Mouse (Mus musculus) embryo, embryonic 9.5 days (tissue): ENCODE results near the gene Nlgn2.

Experiments used
- DNase-seq: peaks from one replicate; pipeline ENCODE4 v3.0.0-alpha.2; 2017; ENCODE audit errors: extremely low spot score

The Nlgn2 gene

GRCm38 (mm10) chr11:69795168-69795982 is 42.2 kb downstream of the Nlgn2 start, which contains the start of gene Chrnb1:
Chrnb1 (minus strand) TSS chr11:69795943.
- peak; percentile 87 for DNase-seq

- DNase-seq = no peak
Measured at GRCm38 (mm10) chr11:69793429-69793828, 44.2 kb downstream of the Nlgn2 start.

GRCm38 (mm10) chr11:69791420-69791819 is 46.2 kb downstream of the Nlgn2 start:
- no peak for DNase-seq

- DNase-seq = no peak
Measured at GRCm38 (mm10) chr11:69789431-69789830, 48.2 kb downstream of the Nlgn2 start.

- DNase-seq = no peak
Measured at GRCm38 (mm10) chr11:69787306-69787705, 50.3 kb downstream of the Nlgn2 start.

GRCm38 (mm10) chr11:69784793-69785272 is 52.8 kb downstream of the Nlgn2 start:
- DNase-seq = no peak

GRCm38 (mm10) chr11:69781828-69782227 is 55.8 kb downstream of the Nlgn2 start:
- no peak for DNase-seq

GRCm38 (mm10) chr11:69778985-69779384 is 58.6 kb downstream of the Nlgn2 start:
- DNase-seq = no peak

- DNase-seq = no peak
Measured at GRCm38 (mm10) chr11:69778258-69778982, 59.2 kb downstream of the Nlgn2 start.

- no peak for DNase-seq
Measured at GRCm38 (mm10) chr11:69777504-69778257, 59.9 kb downstream of the Nlgn2 start.

GRCm38 (mm10) chr11:69776488-69776887 is 61.1 kb downstream of the Nlgn2 start:
- DNase-seq = no peak

GRCm38 (mm10) chr11:69775716-69776115 is 61.9 kb downstream of the Nlgn2 start:
- DNase-seq = no peak

- no peak for DNase-seq
Measured at GRCm38 (mm10) chr11:69774961-69775360, 62.6 kb downstream of the Nlgn2 start.
